Mouse (Mus musculus) G1E (cell line): ENCODE measurements around the gene Kcnip1. TPM values are rescaled to one million over a fixed set of nuclear protein-coding genes. Genes with fewer than 3 reads are reported as not detected.

Experiments
- ATAC-seq: 2 replicates; pipeline ENCODE4 v1.8.0; 2016; ENCODE audit warnings: mild to moderate bottlenecking; ENCODE audit not compliant: insufficient number of reproducible peaks, poor library complexity, low FRiP score, severe bottlenecking; ENCODE audit errors: extremely low read depth
- DNase-seq: peaks from one replicate; pipeline ENCODE4 v3.0.0; 2012; ENCODE audit warnings: low spot score
- H3K27me3 ChIP-seq: 2 replicates; pipeline ENCODE4 v1.6.1; 2012; ENCODE audit warnings: mild to moderate bottlenecking, low read length, inconsistent platforms; ENCODE audit not compliant: insufficient read depth
- H3K36me3 ChIP-seq: replicated peaks from 2 replicates; pipeline ENCODE3; 2012; ENCODE audit warnings: mild to moderate bottlenecking, inconsistent platforms
- H3K4me1 ChIP-seq: 2 replicates; pipeline ENCODE4 v1.6.1; 2012; ENCODE audit warnings: low read depth, low read length, inconsistent platforms, mixed read lengths; ENCODE audit not compliant: insufficient read depth
- H3K4me3 ChIP-seq: 2 replicates; pipeline ENCODE4 v1.5.1; 2012; ENCODE audit warnings: low read depth, mild to moderate bottlenecking, inconsistent platforms, low read length, moderate library complexity, mixed read lengths
- H3K9me3 ChIP-seq: replicated peaks from 2 replicates; pipeline ENCODE4 v1.6.1; 2012; ENCODE audit warnings: inconsistent platforms
- CTCF ChIP-seq: IDR thresholded peaks from 2 replicates; pipeline ENCODE4 v1.5.1; 2012; ENCODE audit warnings: low read depth, low read length, inconsistent platforms, mixed read lengths
- GATA1 ChIP-seq: IDR thresholded peaks from 2 replicates; pipeline ENCODE4 v1.6.1; 2012; ENCODE audit warnings: borderline replicate concordance, low read length, inconsistent platforms, mixed read lengths
- GATA2 ChIP-seq: IDR thresholded peaks from 2 replicates; pipeline ENCODE4 v1.6.1; 2012; ENCODE audit warnings: low read depth, low read length, inconsistent platforms, borderline replicate concordance
- POLR2AphosphoS5 ChIP-seq: IDR thresholded peaks from 2 replicates; pipeline ENCODE4 v1.6.1; 2012; ENCODE audit warnings: low read depth, low read length, inconsistent platforms; ENCODE audit not compliant: insufficient replicate concordance
- TAL1 ChIP-seq: conservative IDR thresholded peaks from 2 replicates; pipeline ENCODE4 v1.6.1; 2012; ENCODE audit warnings: low read depth, low read length, inconsistent platforms, mixed read lengths
- polyA plus RNA-seq: library from polyadenylated mRNA; stranded (reverse); fragments of >175 nt; gene quantifications from 2 replicates; pipeline ENCODE4 v1.2.3, GENCODE M21; 2012
- total RNA-seq, 2 experiments: library from RNA; stranded (forward) in 1 of 2; stranded (reverse) in 1 of 2; fragments of 200-1000 nt in 1 of 2; fragments of >200 nt in 1 of 2; fragmentation: Nextera tagmentation in 1 of 2; gene quantifications; 2 replicates each; pipeline ENCODE4 v1.2.3; 2014 to 2017

The Kcnip1 gene
- total and polyA plus RNA-seq, 3 experiments = 0.27 TPM; not detected in 2

- Histone ChIP-seq H3K9me3 (peaks cover 40% of the 10 kb centered on the region), H3K4me3 (no peak overlapping the region), H3K27me3 (no peaks in the 10 kb centered on the region), H3K36me3 (no peaks in the 10 kb centered on the region), H3K4me1 (no peaks in the 10 kb centered on the region)
- no peak for TF ChIP-seq TAL1
- no peak for TF ChIP-seq GATA2
- TF ChIP-seq GATA1 = no peak
- TF ChIP-seq POLR2AphosphoS5 = no peak
- TF ChIP-seq CTCF = no peak
- DNase-seq (no peak), ATAC-seq (no peak)
Measured at GRCm38 (mm10) chr11:33845931-33846330, 147.0 kb downstream of the Kcnip1 start.

- no peaks in the 10 kb centered on the region for H3K27me3 ChIP-seq
- ATAC-seq (no peak), DNase-seq (no peak)
Measured at GRCm38 (mm10) chr11:33843294-33843864, 149.6 kb downstream of the Kcnip1 start.

GRCm38 (mm10) chr11:33839049-33839448, 153.9 kb downstream of the Kcnip1 start:
- Histone ChIP-seq H3K36me3 (no peaks in the 10 kb centered on the region), H3K4me3 (no peak overlapping the region), H3K27me3 (no peaks in the 10 kb centered on the region), H3K9me3 (peaks cover 22% of the 10 kb centered on the region), H3K4me1 (no peaks in the 10 kb centered on the region)
- TF ChIP-seq GATA1 (no peak), TAL1 (no peak), GATA2 (no peak), POLR2AphosphoS5 (no peak), CTCF (no peak)
- ATAC-seq = no peak
- DNase-seq = no peak

More at GRCm38 (mm10) chr11:33843294-33843864, 149.6 kb downstream of the Kcnip1 start:
- Histone ChIP-seq H3K36me3 (no peaks in the 10 kb centered on the region), H3K4me3 (no peak overlapping the region), H3K4me1 (no peaks in the 10 kb centered on the region), H3K9me3 (peaks cover 21% of the 10 kb centered on the region)
- TF ChIP-seq TAL1 (no peak), CTCF (no peak), POLR2AphosphoS5 (no peak), GATA2 (no peak), GATA1 (no peak)

GRCm38 (mm10) chr11:33829774-33830173, 163.2 kb downstream of the Kcnip1 start:
- DNase-seq = no peak
- no peak for ATAC-seq
- H3K9me3 ChIP-seq = peaks cover 7% of the 10 kb centered on the region; the same call in 1 of the 2 replicates
- TF ChIP-seq POLR2AphosphoS5 (no peak), CTCF (no peak), GATA1 (no peak), GATA2 (no peak), TAL1 (no peak)
- no peaks in the 10 kb centered on the region for H3K27me3 ChIP-seq
- H3K36me3 ChIP-seq = no peaks in the 10 kb centered on the region
- no peaks in the 10 kb centered on the region for H3K4me1 ChIP-seq
- H3K4me3 ChIP-seq = no peak overlapping the region

GRCm38 (mm10) chr11:33827829-33828206, 165.1 kb downstream of the Kcnip1 start:
- H3K9me3 ChIP-seq = peaks cover 15% of the 10 kb centered on the region
- no peaks in the 10 kb centered on the region for H3K4me1 ChIP-seq
- TF ChIP-seq GATA2 (no peak), CTCF (no peak), TAL1 (no peak), POLR2AphosphoS5 (no peak)
- no peak overlapping the region for H3K4me3 ChIP-seq
- no peaks in the 10 kb centered on the region for H3K36me3 ChIP-seq
- no peak for DNase-seq
- H3K27me3 ChIP-seq = no peaks in the 10 kb centered on the region
- no peak for ATAC-seq

GRCm38 (mm10) chr11:33827085-33827828, 165.7 kb downstream of the Kcnip1 start:
- no peak overlapping the region for H3K4me3 ChIP-seq
- H3K36me3 ChIP-seq = no peaks in the 10 kb centered on the region
- no peaks in the 10 kb centered on the region for H3K27me3 ChIP-seq
- peaks cover 15% of the 10 kb centered on the region for H3K9me3 ChIP-seq
- TF ChIP-seq POLR2AphosphoS5 (no peak), GATA2 (no peak), CTCF (no peak), TAL1 (no peak), GATA1 (no peak)
- DNase-seq = no peak
- no peak for ATAC-seq
- no peaks in the 10 kb centered on the region for H3K4me1 ChIP-seq
